Mouse (Mus musculus): ENCODE data around the gene Synpr.

Gene Synpr

DNA sequence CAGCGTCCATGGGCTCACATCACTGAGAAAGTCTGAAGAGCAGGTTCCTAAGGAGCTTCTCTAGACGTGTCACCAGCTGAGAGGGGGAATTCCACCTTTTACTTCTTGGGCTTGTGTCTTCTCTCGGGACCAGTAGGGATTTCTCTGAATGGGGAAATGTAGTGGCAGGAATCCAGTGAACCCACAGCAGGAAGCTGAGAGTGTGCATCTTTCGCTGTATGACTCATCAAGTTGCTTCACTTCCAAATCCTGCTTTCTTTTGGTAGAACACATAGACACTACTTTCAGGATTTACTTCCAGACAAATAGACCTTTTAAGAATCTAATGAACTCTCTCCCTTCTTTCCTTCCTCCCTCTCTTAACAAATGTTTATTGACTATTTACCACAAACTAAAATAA lies 266.6 kb downstream of the Synpr start:
- DNase-seq (ENCODE audit: low spot score): no peak

DNA sequence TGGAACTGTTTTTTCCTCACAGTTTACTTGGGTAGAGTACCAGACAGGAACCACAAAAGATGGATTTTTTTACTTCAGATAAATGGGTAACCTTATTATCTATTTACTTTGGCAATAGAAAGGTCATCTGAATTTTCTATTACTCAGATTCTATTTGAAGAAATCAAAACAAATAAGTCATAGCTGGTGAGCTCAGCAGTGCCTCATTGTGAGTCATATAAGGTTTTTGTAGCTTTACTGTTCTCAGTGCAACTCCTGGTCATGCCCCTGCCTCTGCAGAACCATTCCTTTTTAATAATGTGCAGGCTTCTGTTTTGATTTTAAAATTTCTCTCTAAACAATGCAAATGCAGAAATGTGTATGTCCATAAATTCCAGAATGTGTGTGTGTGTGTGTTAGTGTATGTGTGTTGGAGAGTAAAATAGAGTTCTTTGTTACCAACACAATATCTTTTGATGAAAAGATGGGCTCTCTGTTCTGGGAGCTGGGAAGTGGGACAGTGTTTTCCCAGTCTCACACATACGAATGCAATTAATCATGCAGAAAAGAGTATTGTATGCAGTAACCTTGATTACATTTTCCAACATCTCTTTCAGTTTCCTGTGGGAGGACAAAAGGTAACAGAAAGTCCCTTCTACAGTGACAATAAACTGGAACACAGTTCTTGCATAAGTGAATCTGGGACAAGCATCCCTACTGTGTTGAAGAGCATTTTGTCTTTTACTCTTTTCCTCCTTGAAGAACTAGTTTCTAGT lies 269.2 kb downstream of the Synpr start:
- DNase-seq (ENCODE audit: low spot score): no peak

DNA sequence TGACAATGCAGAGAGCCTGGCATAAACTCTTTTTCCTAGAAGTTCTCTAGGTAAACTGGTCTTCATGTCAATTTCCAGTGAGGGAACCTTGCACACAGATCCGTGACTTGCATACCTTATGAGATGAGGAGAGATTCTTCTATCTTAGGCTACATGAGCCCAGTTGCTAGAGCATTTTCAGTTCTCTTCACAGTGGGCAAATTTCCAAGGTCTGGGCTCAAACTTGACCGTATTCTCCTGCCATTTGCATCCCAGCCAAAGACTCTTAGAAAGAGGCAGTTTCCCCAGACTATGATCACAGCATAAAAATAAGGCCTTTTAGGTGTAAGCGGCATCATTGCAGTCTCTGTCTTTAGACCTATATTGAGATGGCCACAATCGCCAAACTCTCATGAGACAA lies 270.1 kb downstream of the Synpr start:
- DNase-seq (ENCODE audit: low spot score): no peak

DNA sequence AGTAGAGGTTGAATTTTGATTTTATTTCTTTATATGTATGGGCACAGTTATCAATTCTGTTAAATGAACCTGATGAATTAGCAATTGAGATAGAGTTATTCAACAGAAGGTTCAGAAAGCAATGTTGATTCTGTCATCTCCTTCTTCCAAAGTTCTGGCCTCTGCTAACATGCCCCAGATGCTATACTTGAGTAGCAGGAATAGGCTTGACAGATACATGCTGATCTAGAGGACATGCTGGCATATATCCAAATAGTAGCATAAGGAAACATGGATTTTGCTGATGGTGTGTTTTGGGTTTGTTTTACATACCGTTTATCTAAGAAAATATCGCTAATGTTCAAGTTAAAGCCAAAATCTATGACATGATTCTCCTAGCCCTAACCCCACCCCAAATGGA lies 273.5 kb downstream of the Synpr start:
- DNase-seq (ENCODE audit: low spot score): no peak

DNA sequence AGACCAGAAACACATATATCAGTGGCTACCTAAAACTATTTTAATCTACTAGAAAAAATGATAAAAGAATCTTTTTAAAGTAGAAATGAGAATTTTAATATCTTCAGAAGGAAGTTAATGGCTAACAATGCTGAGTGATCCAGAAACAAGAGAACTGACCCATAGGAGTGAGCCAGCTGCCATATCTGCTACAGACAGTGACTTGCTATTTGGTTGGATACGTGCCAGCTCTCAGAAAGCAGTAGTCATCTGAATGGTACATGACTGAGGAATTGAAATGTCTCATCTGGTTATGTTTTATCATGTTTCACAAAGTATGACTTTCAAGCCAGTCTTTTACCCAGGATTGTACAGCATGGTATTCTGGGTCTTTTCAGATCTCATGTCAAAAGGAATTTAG lies 282.7 kb downstream of the Synpr start:
- DNase-seq (ENCODE audit: low spot score): no peak

DNA sequence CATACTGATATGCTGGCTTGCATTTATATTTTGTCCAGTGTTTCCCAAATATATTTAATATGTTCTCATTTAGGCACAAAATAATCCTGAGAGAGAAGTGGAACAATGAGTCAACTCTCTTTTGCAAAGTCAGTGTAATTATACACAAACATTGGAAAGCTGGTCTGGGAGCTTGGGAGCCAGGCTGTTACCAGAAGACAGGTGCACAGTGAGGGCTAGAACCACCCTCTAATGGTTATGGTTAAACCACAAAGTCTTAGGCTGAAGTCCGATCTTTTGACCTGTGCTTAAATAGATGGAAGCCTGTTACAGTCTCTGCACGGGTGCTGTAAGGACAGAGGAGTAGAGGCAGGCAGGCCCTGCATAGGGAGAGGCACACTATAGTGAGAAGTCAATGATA lies 283.4 kb downstream of the Synpr start:
- DNase-seq (ENCODE audit: low spot score): no peak

DNA sequence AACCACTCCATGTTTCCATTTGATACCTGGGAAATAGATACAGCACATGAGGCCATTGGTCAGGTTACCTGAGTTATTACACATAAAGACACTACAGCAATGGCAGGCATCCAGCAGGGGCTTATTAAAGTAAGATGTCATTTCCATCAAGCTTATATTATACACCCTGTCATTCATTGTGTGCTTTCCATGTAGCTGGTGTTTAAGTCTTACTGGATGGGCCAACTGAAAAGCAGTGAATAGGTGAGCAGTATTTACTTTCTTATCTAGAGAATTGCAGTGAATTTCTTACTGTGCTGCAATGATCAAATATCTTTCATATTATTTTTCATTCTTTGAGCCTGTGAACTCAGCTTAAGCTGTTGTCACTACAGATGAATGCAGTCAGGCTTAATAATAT lies 287.4 kb downstream of the Synpr start:
- no peak for DNase-seq (ENCODE audit: low spot score)

DNA sequence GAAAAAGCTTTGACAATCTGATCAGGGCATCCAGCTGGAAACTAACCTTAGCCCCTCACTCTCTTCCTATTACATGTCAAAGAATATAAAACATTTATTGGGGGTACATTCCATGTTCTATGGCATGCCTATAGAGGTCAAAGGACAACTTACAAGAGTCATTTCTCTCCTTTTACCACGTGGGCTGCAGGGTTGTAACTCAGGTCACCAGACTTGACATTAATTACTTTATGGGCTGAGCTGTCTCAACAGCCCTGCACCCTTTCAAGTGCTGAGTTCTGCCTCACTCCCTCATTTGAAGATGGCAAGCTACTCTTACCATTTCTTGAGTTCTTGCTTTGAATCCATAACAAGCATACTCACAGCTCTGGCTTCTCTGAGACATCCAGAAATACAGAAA lies 287.9 kb downstream of the Synpr start:
- no peak for DNase-seq (ENCODE audit: low spot score)

DNA sequence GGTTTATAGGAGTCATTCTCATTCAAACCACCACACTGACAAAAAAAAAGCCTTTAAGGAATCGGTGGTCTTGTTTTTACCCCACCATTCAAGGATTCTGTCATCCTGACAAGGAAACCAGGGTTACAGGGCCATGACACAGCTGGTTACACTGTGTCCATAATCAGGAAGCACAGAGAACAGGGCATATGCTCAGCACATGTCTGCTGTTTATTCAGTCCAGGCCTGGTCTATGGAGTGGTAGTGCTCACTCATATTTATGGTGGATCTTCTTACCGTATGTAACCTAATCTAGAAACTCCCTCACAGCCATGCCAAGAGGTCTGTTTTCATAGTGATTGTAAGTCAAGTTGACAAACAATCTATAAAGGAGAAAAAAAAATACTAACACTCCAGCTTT lies 293.5 kb downstream of the Synpr start:
- no peak for DNase-seq (ENCODE audit: low spot score)

DNA sequence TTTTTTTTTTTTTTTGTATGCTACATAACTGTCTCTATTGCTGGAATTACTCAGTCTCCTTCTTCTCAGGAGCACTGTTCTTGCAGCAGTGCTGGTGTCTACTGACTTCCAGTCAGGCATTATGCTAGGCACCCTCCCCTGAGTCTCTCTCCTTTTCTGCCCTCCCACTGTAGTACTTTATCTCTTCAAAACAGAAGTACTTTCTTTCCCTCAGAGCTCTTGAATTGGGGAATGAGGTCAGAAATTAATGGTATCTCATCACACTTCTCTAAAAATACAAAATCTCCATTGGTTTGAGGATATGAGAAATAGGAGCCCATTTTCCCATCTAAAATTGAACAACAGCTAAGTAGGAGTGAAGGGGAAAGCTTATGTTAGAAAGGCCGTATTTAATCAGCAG lies 294.2 kb downstream of the Synpr start:
- DNase-seq (ENCODE audit: low spot score): no peak

DNA sequence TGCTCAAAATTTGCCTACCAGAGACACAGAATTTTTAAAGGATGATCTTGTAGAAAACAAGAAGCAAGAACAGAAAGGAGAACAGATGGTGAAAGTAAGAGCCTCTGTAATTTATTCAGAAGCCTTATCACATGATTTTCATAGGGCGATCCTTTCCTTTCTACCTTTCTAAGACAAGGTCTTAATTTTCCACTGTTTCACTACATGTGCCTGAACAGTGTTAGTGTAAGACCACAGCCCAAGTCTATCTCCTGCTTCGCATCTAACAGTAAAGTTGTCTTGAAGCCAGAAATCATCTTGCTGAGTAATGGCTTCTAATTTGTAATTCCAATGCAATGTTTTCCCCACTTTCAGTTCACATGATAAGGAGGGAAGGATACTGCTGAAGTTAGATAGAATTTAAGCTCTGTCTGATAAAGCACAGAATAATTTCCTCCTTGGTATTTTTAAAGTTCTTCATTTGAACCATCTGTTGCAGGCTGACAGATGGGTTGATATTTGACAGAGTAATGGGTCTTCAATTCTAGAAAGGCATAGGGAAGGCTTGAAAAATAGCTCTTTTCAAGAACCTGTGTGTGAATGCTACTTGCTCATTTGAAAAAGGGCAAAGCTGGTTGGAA lies 308.9 kb downstream of the Synpr start:
- no peak for DNase-seq (ENCODE audit: low spot score)

DNA sequence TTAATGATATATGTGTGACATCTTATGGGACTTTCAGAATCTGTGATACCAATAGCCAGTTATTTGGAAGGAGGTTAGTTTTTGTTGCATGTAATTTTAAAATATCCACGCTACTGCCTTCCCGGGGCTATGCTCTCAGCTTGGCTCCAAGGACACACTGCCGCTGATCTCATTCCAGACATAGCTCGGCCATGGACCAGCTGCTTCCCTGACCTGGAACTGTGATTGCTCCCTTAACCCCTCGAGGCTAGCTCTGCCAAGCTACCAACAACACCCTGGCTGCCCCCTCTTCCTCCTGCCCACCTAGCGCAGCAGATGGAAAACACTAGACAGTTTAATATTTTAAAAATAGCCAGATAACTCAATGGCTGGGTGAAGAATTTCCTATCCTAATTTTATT lies 311.7 kb downstream of the Synpr start:
- DNase-seq (ENCODE audit: low spot score): no peak

DNA sequence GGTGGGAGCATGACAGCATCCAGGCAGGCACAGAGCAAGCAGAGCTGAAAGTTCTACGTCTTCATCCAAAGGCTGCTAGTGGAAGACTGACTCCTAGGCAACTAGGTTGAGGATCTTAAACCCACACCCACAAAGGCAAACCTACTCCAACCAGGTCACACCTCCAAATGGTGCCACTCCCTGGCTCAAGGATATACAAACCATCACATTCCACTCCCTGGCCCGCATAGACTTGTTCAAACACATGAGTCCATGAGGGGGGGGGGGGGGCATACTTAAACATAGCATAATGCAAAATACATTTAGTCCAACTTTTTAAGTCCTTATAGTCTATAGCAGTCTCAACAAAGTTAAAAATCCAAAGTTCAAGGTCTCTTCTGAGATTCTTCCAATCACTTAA lies 312.6 kb downstream of the Synpr start:
- no peak for DNase-seq (ENCODE audit: low spot score)

DNA sequence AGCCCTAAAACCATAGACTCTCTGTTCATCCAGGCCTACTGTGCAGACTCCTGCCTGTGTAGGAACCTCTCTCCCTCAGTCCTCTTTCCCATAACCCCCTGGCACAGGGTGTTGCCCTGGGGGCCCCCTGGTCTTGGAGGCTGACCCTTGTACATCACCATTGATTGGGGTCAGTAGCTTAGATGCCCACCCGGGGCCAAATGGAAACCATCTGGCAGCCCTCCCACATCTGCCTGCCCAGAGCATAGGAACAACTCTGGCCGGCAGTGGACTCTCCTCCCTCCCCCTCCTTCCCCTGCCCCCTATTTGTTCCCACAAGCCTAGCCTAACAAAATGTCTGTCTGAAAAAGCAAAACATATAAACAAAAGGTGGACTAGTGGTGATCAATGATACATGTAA lies 336.0 kb downstream of the Synpr start:
- no peak for DNase-seq (ENCODE audit: low spot score)

DNA sequence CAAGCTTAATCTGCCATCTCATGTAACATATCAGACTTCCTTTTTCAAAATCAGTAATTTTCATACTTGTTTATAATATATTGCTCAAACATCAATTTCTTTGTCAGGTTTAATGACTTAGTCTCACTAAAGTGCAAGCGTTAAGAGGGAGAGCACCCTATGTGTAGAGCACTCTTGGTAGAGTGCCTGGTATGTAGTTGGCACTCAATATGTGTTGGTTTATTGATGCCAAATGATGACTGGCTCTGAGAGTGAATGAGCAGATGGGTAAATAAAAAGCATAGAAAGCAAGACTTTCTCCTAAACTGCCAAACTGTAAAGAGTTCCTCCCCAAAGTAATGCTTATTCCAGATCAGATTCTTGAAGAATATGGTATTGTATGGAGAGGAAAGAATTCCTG lies 365.3 kb downstream of the Synpr start:
- DNase-seq (ENCODE audit: low spot score): no peak

DNA sequence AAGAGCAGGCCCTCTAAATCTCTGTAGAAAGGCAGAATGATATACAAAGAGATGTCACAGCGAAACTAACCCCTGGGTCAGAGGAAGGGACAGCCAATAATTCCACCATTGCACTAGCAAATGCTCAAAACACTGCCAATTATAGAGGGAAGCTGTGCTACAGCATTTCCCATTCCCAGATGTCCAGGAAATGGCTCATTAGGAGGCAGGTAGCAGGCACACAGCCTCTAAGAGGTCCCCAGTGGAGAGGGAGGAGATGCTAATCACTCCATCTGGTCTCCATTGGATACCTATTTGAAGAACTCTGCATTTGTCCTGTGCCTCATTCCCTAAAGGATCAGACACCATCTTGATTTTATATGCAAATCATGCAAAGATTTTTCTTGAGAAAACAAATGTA lies 366.5 kb downstream of the Synpr start:
- DNase-seq (ENCODE audit: low spot score): no peak

DNA sequence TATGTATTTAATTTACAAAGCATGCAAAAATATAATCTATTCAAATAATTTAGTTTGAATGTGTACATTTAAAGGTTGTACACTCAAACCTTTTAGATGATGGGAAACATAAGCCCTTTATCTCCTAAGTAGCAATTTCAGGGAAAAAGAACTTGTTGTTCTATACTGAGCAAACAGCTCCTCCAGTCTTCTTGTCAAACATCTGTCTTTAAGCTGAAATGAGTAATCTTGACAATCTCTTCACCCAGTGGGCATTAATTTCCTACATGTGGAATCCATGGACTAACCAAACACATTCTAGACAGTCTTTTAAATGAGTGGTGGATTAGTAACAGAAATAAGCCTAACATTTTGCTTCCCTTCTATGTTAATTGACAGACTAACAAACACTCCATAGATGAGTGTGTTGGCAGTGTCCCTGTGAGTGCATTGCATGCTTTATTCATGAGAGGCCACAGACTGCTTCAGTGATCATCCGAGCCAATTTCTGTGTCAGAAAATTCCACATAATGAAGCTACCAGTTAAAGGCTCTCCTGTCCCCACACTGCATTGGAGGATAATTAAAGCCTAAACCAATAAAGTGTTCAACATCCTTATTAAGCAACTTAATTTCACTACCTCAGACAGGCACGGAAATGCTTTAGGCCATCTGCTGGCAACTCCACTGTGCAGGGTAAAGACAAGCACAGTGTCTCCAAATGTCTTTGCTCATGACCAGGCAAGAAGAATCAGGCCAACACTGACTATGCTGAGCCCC lies 367.1 kb downstream of the Synpr start:
- DNase-seq (ENCODE audit: low spot score): no peak

Data from urinary bladder, postnatal 25 days (tissue).